Mouse (Mus musculus): ENCODE measurements at regions not wholly inside any gene's neighbourhood (a gene's known extent, or its start where the extent isn't known, plus 50 kb on each side); places are given as distances from the start of the nearest gene placed in this dataset.

GRCm38 (mm10) chr3:38102985-38103384, 378.7 kb upstream of the Gm5148 start:
- TF ChIP-seq BHLHE40 (IDR thresholded peaks at IDR 0.05; ENCODE audit: borderline replicate concordance, low read depth, low read length), result no peak
- TF ChIP-seq TAL1 (IDR thresholded peaks at IDR 0.05; ENCODE audit: low read length), result no peak
- no peak for TF ChIP-seq ZC3H11A (IDR thresholded peaks at IDR 0.05; ENCODE audit: low read depth, low read length)
- TF ChIP-seq TCF12 (IDR thresholded peaks at IDR 0.05; ENCODE audit: low read depth, low read length), result no peak
- TF ChIP-seq ZNF384 (IDR thresholded peaks at IDR 0.05; ENCODE audit: low read depth, low read length), result no peak
- no peak for TF ChIP-seq KAT2A (conservative IDR thresholded peaks at IDR 0.05; ENCODE audit: low read depth, low read length)
- Histone ChIP-seq H3K36me3 (ENCODE audit: control insufficient read depth in 1 of 2, insufficient read depth in 2 of 2, low read length in 2 of 2) (no peaks in the 10 kb centered on the region), H3K79me2 (ENCODE audit: control insufficient read depth, insufficient read depth, low read length, poor library complexity) (no peaks in the 10 kb centered on the region), H3K9me3 (replicated peaks; ENCODE audit: insufficient read depth, low read length) (no peaks in the 10 kb centered on the region), H3K4me3 (ENCODE audit: control insufficient read depth in 1 of 2, insufficient read depth in 1 of 2, low read depth in 2 of 2, low read length in 2 of 2) (no peak overlapping the region), H3K27me3 (ENCODE audit: control insufficient read depth in 1 of 2, insufficient read depth in 2 of 2, low read length in 2 of 2) (no peaks in the 10 kb centered on the region), H3K4me1 (ENCODE audit: control insufficient read depth in 1 of 2, insufficient read depth in 2 of 2, low read length in 2 of 2) (no peaks in the 10 kb centered on the region), H3K27ac (ENCODE audit: control insufficient read depth, low read depth, low read length) (no peak overlapping the region), H3K9ac (ENCODE audit: control insufficient read depth, low read depth, low read length, poor library complexity, severe bottlenecking) (no peak overlapping the region)
- no peak for DNase-seq (ENCODE audit: low read depth, low spot score)

GRCm38 (mm10) chr3:38102181-38102580, 377.9 kb upstream of the Gm5148 start:
- TF ChIP-seq E2F4 (IDR thresholded peaks at IDR 0.05; ENCODE audit: borderline replicate concordance, low read depth, low read length) (no peak), TCF12 (IDR thresholded peaks at IDR 0.05; ENCODE audit: low read depth, low read length) (no peak)
- H3K79me2 ChIP-seq (ENCODE audit: control insufficient read depth, insufficient read depth, low read length, poor library complexity), result no peaks in the 10 kb centered on the region
- no peaks in the 10 kb centered on the region for H3K36me3 ChIP-seq (ENCODE audit: control insufficient read depth in 1 of 2, insufficient read depth in 2 of 2, low read length in 2 of 2)
- no peak overlapping the region for H3K27ac ChIP-seq (ENCODE audit: control insufficient read depth, low read depth, low read length)
- H3K27me3 ChIP-seq (ENCODE audit: control insufficient read depth in 1 of 2, insufficient read depth in 2 of 2, low read length in 2 of 2), result no peaks in the 10 kb centered on the region
- no peaks in the 10 kb centered on the region for H3K4me1 ChIP-seq (ENCODE audit: control insufficient read depth in 1 of 2, insufficient read depth in 2 of 2, low read length in 2 of 2)
- no peak overlapping the region for H3K4me3 ChIP-seq (ENCODE audit: control insufficient read depth in 1 of 2, insufficient read depth in 1 of 2, low read depth in 2 of 2, low read length in 2 of 2)
- H3K9ac ChIP-seq (ENCODE audit: control insufficient read depth, low read depth, low read length, poor library complexity, severe bottlenecking), result no peak overlapping the region
- no peaks in the 10 kb centered on the region for H3K9me3 ChIP-seq (replicated peaks; ENCODE audit: insufficient read depth, low read length)
- no peak for DNase-seq (ENCODE audit: low read depth, low spot score)

- no peaks in the 10 kb centered on the region for H3K27me3 ChIP-seq (ENCODE audit: control insufficient read depth in 1 of 2, insufficient read depth in 2 of 2, low read length in 2 of 2)
- no peak for TF ChIP-seq KAT2A (conservative IDR thresholded peaks at IDR 0.05; ENCODE audit: low read depth, low read length)
- TF ChIP-seq UBTF (IDR thresholded peaks at IDR 0.05; ENCODE audit: borderline replicate concordance, insufficient read depth, low read depth, low read length), result no peak
- no peak for TF ChIP-seq BHLHE40 (IDR thresholded peaks at IDR 0.05; ENCODE audit: borderline replicate concordance, low read depth, low read length)
- TF ChIP-seq ZNF384 (IDR thresholded peaks at IDR 0.05; ENCODE audit: low read depth, low read length), result no peak
- no peak for TF ChIP-seq JUND (IDR thresholded peaks at IDR 0.05; ENCODE audit: low read depth, low read length)
- TF ChIP-seq NELFE (IDR thresholded peaks at IDR 0.05; ENCODE audit: low read depth, low read length), result no peak
- TF ChIP-seq NRF1 (IDR thresholded peaks at IDR 0.05; ENCODE audit: insufficient read depth, low read depth, low read length, poor library complexity, severe bottlenecking), result no peak
These were observed 370.2 kb upstream of the Gm5148 start for GRCm38 (mm10) chr3:38094370-38094979.

More at GRCm38 (mm10) chr3:38094370-38094979, 370.2 kb upstream of the Gm5148 start:
- Histone ChIP-seq H3K79me2 (ENCODE audit: control insufficient read depth, insufficient read depth, low read length, poor library complexity) (no peaks in the 10 kb centered on the region), H3K4me1 (ENCODE audit: control insufficient read depth in 1 of 2, insufficient read depth in 2 of 2, low read length in 2 of 2) (peaks cover 0 to 3% of the 10 kb centered on the region in 2 experiments; a peak in 1 of 4 replicates), H3K9ac (ENCODE audit: control insufficient read depth, low read depth, low read length, poor library complexity, severe bottlenecking) (no peak overlapping the region), H3K9me3 (replicated peaks; ENCODE audit: insufficient read depth, low read length) (no peaks in the 10 kb centered on the region), H3K4me3 (ENCODE audit: control insufficient read depth in 1 of 2, insufficient read depth in 1 of 2, low read depth in 2 of 2, low read length in 2 of 2) (no peak overlapping the region), H3K36me3 (ENCODE audit: control insufficient read depth in 1 of 2, insufficient read depth in 2 of 2, low read length in 2 of 2) (no peaks in the 10 kb centered on the region), H3K27ac (ENCODE audit: control insufficient read depth, low read depth, low read length) (no peak overlapping the region)
- DNase-seq (ENCODE audit: low read depth, low spot score), result peak; percentile 46
